Mouse (Mus musculus) gastrocnemius, adult 2 months (tissue): ENCODE results near the gene Hoxc8. TPM values are rescaled to one million over a fixed set of nuclear protein-coding genes. Genes with fewer than 3 reads are reported as not detected.

Experiments used
- DNase-seq: peaks from one replicate; pipeline ENCODE4 v3.0.0; 2022
- H3K27ac ChIP-seq: fragments of 200-600 bp; 2 replicates; pipeline ENCODE4 v1.8.1; 2022; ENCODE audit warnings: mild to moderate bottlenecking
- H3K4me3 ChIP-seq: fragments of 200-600 bp; 2 replicates; pipeline ENCODE4 v1.8.1; 2022; ENCODE audit warnings: mild to moderate bottlenecking, moderate library complexity
- CTCF ChIP-seq: fragments of 200-600 bp; IDR thresholded peaks from 2 replicates; pipeline ENCODE4 v1.8.1; 2022; ENCODE audit warnings: antibody characterized with exemption, mild to moderate bottlenecking, moderate library complexity
- intact Hi-C: fragments of 180-260 bp; cut with DNase I; formaldehyde crosslinking; loops from one replicate; pipeline ENCODE4 v1.15.1; 2025
- total RNA-seq, 2 experiments: library from RNA; stranded (reverse); gene quantifications; 2 replicates each; pipeline ENCODE4 v1.2.3; 2021

Gene Hoxc8
- total RNA-seq, 2 experiments from 2014 or later = 1.0 to 2.8 TPM

DNA sequence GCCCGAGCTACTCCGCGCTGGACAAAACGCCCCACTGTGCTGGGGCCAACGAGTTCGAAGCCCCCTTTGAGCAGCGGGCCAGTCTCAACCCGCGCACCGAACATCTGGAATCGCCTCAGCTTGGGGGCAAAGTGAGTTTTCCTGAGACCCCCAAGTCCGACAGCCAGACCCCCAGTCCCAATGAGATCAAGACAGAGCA, 23.2 kb upstream of the Hoxc8 start, which contains the start of gene Hoxc5:
Gene Hoxc5, plus strand, starts transcription at position 132 of the 199 bp plus-strand sequence.
- peak within 1 kb of the TSS; percentile 99 for H3K27ac ChIP-seq
- peak within 1 kb of the TSS; percentile 93 for H3K4me3 ChIP-seq
- intact Hi-C loops = loop anchor here (2.0 to 5.0 kb wide), 2 partner anchors 14 to 340 kb away; no protein-coding TSS in a partner anchor

GRCm38 (mm10) chr15:102967511-102968397, 22.7 kb upstream of the Hoxc8 start:
- Histone ChIP-seq H3K4me3 (peak overlapping the region; percentile 93), H3K27ac (peak overlapping the region; percentile 99)
- no peak for TF ChIP-seq CTCF

More for the DNA sequence above, 23.2 kb upstream of the Hoxc8 start, which contains the start of gene Hoxc5:
- TF ChIP-seq CTCF = no peak
- DNase-seq = no peak

DNA sequence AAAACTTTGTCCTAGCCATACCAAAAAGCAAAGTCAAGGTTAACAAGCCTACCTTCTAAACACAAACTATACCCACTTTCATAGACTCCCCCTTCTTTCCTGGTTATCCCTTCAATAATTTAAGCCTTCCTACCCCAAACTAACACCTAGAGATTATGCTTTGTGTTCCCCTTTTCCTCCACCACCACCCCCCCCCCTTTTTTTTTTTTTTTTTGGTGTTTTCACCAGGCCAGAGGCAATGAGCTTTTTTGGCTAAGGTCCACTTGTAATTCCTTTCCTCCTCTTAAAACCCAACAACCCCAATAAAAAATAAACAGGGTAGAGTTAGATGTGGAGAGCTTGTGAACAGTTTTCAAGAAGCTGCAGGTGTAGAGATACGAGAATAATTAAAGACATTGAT, 21.1 kb upstream of the Hoxc8 start:
- intact Hi-C loops = loop anchor here (5.0 kb wide), 1 partner anchor 338 kb away; no protein-coding TSS in a partner anchor
- H3K4me3 ChIP-seq = peak overlapping the region; percentile 93
- DNase-seq = no peak

More at GRCm38 (mm10) chr15:102967511-102968397, 22.7 kb upstream of the Hoxc8 start:
- DNase-seq = peak; percentile 69
- intact Hi-C loops = loop anchor here (2.0 to 5.0 kb wide), 2 partner anchors 13 to 340 kb away; no protein-coding TSS in a partner anchor

DNA sequence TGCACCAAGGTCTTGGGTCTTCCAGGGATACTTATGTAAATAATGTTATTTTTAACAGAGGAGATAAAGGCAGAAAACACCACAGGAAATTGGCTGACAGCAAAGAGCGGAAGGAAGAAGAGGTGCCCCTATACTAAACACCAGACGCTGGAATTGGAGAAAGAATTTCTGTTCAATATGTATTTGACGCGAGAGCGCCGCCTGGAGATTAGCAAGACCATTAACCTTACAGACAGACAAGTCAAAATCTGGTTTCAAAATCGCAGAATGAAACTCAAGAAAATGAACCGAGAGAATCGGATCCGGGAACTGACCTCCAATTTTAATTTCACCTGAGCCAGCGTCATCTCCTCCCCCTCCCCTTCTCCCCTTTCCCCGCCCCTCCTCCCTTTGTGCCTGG, 19.7 kb upstream of the Hoxc8 start:
- intact Hi-C loops = no loop called here
- peak; percentile 52 for TF ChIP-seq CTCF
- DNase-seq = peak; percentile 59

More for the DNA sequence above, 21.1 kb upstream of the Hoxc8 start:
- peak overlapping the region; percentile 99 for H3K27ac ChIP-seq
- no peak for TF ChIP-seq CTCF

DNA sequence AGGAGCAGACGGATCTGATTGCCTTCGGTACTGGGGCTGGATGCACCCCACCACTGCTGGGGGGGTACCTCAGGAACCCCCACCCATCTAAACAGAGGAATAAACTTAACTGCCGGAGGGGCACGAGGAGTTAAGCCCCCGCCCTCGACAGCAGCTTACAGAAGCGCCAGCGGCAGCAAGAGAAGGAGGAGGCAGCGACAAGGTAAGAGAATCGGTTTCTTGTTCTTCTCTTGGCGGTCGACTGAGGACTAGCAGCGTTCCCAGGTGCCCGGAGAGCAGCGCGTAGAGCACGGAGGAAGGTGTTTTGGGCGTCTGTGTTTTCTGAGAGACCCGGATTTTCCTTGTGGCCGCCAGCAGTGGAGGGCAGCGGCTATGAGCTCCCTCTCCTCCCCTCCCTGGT, 18.2 kb upstream of the Hoxc8 start:
- DNase-seq = no peak
- no peak for TF ChIP-seq CTCF
- peak overlapping the region; percentile 65 for H3K4me3 ChIP-seq
- intact Hi-C loops = no loop called here
- peak overlapping the region; percentile 99 for H3K27ac ChIP-seq

More for the DNA sequence above, 19.7 kb upstream of the Hoxc8 start:
- H3K4me3 ChIP-seq = peak overlapping the region; percentile 53
- H3K27ac ChIP-seq = peak overlapping the region; percentile 99

DNA sequence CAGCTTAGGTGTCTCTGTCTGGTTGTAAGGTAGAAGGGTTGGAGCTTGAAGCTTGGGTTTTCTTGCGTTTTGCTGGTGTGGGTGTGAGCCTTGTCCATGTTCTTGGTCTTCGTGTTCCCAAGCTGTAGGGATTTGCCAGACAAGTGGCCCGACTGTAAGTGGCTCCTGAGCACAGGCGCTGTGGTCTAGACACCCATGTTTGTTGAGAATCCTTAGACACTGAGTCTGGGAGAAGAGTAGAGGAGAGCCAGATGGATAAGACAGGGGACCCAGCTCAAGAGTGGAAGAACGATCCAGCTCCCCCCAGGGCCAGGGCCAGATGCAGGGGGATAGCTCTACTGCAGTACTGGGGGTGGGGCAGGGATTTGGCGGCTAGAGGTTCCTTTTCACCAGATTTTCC, 17.7 kb upstream of the Hoxc8 start:
- intact Hi-C loops = no loop called here
- Histone ChIP-seq H3K4me3 (peak overlapping the region; percentile 65), H3K27ac (peak overlapping the region; percentile 99)
- TF ChIP-seq CTCF = no peak
- no peak for DNase-seq

GRCm38 (mm10) chr15:102975034-102975433, 15.4 kb upstream of the Hoxc8 start:
- DNase-seq = peak; percentile 16
- intact Hi-C loops = no loop called here
- H3K27ac ChIP-seq = peak overlapping the region; percentile 91
- TF ChIP-seq CTCF = no peak
- peak overlapping the region; percentile 85 for H3K4me3 ChIP-seq

GRCm38 (mm10) chr15:102975688-102976111, 14.7 kb upstream of the Hoxc8 start:
- peak; percentile 69 for DNase-seq
- intact Hi-C loops = no loop called here
- Histone ChIP-seq H3K27ac (peak overlapping the region; percentile 91), H3K4me3 (peak overlapping the region; percentile 85)
- TF ChIP-seq CTCF = no peak

GRCm38 (mm10) chr15:102976171-102976570, 14.2 kb upstream of the Hoxc8 start, which contains the start of gene Hoxc9:
Hoxc9 (plus strand) TSS chr15:102976439.
- TF ChIP-seq CTCF = no peak
- Histone ChIP-seq H3K27ac (peak within 1 kb of the TSS; percentile 91), H3K4me3 (peak within 1 kb of the TSS; percentile 85)
- DNase-seq = peak; percentile 67
- intact Hi-C loops = no loop called here

DNA sequence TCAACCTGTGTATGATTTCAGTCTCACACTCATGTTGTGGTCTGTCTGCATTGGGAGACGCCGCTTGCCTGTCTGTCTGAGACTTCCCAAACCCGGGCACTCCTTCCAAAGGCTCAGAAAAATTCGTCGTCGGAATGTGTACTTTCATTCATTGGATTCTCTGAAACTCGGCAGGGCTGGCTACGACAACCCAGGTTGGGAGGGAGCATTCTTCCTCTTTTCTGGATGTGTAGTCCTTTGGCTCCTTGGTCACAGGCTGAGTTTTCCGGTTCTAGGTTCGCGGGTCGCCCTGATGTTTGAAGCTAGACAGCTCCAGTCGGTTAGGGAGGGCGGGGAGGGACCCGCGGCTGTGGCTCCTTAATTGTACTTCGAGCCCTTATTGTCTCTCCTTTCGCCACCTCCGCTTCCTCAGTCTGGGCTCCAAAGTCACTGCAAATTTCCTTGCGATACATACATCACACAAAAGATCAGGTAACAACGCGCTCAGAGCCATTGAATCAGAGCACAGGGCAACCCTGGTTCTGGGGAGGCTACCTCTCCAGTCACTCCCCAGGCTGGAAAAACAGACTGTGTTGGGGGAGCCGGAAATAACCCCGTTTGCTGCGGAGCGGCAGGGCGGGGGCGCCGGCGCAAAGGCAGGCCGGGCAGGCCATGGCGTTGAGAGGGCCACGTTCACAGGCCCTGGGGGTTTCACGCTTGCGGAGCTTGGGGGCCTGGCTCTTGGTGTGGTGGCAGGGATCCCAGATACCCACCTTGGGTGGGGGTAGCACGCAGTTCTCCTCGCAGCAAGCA, 13.6 kb upstream of the Hoxc8 start:
- peak; percentile 72 for DNase-seq
- TF ChIP-seq CTCF = no peak
- peak overlapping the region; percentile 91 for H3K27ac ChIP-seq
- H3K4me3 ChIP-seq = peak overlapping the region; percentile 85
- intact Hi-C loops = no loop called here

- H3K27ac ChIP-seq = peak overlapping the region; percentile 91
- DNase-seq = peak; percentile 42
- H3K4me3 ChIP-seq = peak overlapping the region; percentile 85
- intact Hi-C loops = no loop called here
- TF ChIP-seq CTCF = no peak
These were observed 12.9 kb upstream of the Hoxc8 start for GRCm38 (mm10) chr15:102977423-102977974.
